Comparison of ENCODE assay signal across 10 mouse cellular contexts in the genomic region with DNA sequence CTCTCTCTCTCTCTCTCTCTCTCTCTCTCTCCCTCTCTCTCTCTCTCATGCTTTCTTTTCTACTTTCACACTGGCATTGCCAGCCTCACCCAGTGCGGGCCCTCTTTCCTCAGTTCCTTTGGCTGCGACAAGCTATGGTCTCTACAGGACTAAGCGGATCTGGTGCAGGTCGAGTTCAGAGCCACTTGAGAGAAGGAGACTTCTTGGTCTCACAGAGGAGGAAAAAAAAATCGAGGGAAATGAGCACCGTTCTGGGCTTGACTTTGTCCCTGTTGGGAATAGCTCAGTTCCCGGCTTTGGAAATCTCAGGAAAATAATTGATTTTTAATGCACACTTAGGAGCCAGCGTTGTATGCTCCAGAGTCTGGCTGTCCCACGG. TPM values are rescaled to one million over a fixed set of nuclear protein-coding genes. Genes with fewer than 3 reads are reported as not detected.
DNase-seq lines count a peak whose midpoint lies in the region; ATAC-seq and TF ChIP-seq lines count a peak whose summit lies in the region.
"Had no signal": no experiment of that assay in that cellular context is flagged by ENCODE, and none has a peak within 500 bp of the region (broad histone marks: within the 10 kb centered on the region; RNA-seq: fewer than 3 reads in every experiment).

No protein-coding gene starts in this region.

- H3K27me3 ChIP-seq in heart, embryonic 13.5 days (replicated peaks), result peaks cover 82% of the 10 kb centered on the region
- H3K27me3 ChIP-seq in G1E (ENCODE audit: insufficient read depth, low read length), result peaks cover 10% of the 10 kb centered on the region
- H3K27me3 ChIP-seq in forebrain, embryonic 16.5 days (replicated peaks; ENCODE audit: control insufficient read depth, insufficient read depth, low read length), result no peaks in the 10 kb centered on the region
- H3K27me3 ChIP-seq in midbrain, embryonic 10.5 days (ENCODE audit: low read depth, poor library complexity, severe bottlenecking), result peaks cover 100% of the 10 kb centered on the region

- H3K4me2 ChIP-seq in heart, embryonic 13.5 days, result peak overlapping the region; percentile 61
- H3K4me2 ChIP-seq in forebrain, embryonic 16.5 days (ENCODE audit: low read length), result peak overlapping the region; percentile 78

- no peak for DNase-seq in heart, adult 8-10 months (ENCODE audit: low spot score)
- DNase-seq in G1E (ENCODE audit: low spot score) (no peak), MN1 (ENCODE audit: low spot score) (no peak)
- no peak for DNase-seq in midbrain, embryonic 10.5 days (ENCODE audit: low spot score)
- no peak for DNase-seq in T-cell, adult 2 months (ENCODE audit: low spot score)
- no peak for DNase-seq in urinary bladder, postnatal 25 days (ENCODE audit: low spot score)

- peak overlapping the region; percentile 39 for H3K4me3 ChIP-seq in heart, embryonic 13.5 days
- H3K4me3 ChIP-seq in G1E (ENCODE audit: low read depth, low read length), result peak overlapping the region; percentile 11; the same call in 1 of the 2 replicates
- peak overlapping the region; percentile 46 for H3K4me3 ChIP-seq in forebrain, embryonic 16.5 days (replicated peaks; ENCODE audit: low read length)
- H3K4me3 ChIP-seq in midbrain, embryonic 10.5 days, result peak overlapping the region; percentile 49

- no peak for ATAC-seq in heart, embryonic 13.5 days (ENCODE audit: extremely low read depth, insufficient number of reproducible peaks, low FRiP score, low TSS enrichment)
- no peak for ATAC-seq in G1E (ENCODE audit: extremely low read depth, insufficient number of reproducible peaks, low FRiP score, poor library complexity, severe bottlenecking)
- peak; percentile 22 for ATAC-seq in forebrain, embryonic 16.5 days

- H3K9ac ChIP-seq in heart, embryonic 13.5 days, result no peak overlapping the region
- H3K9ac ChIP-seq in forebrain, embryonic 16.5 days (replicated peaks; ENCODE audit: low read depth, low read length), result peak overlapping the region; percentile 95

- H3K27ac ChIP-seq in heart, embryonic 13.5 days (replicated peaks), result no peak overlapping the region
- peak overlapping the region; percentile 93 for H3K27ac ChIP-seq in forebrain, embryonic 16.5 days (ENCODE audit: low read length)
- no peak overlapping the region for H3K27ac ChIP-seq in midbrain, embryonic 10.5 days (replicated peaks)

- H3K9me3 ChIP-seq in heart, embryonic 13.5 days, result no peaks in the 10 kb centered on the region
- H3K9me3 ChIP-seq in G1E (replicated peaks), result peaks cover 14% of the 10 kb centered on the region
- no peaks in the 10 kb centered on the region for H3K9me3 ChIP-seq in forebrain, embryonic 16.5 days (ENCODE audit: control insufficient read depth, low read length)
- H3K9me3 ChIP-seq in midbrain, embryonic 10.5 days (replicated peaks), result no peaks in the 10 kb centered on the region

- no peaks in the 10 kb centered on the region for H3K36me3 ChIP-seq in heart, embryonic 13.5 days
- H3K36me3 ChIP-seq in G1E (replicated peaks), result no peaks in the 10 kb centered on the region
- no peaks in the 10 kb centered on the region for H3K36me3 ChIP-seq in forebrain, embryonic 16.5 days (ENCODE audit: control insufficient read depth, insufficient read depth)
- H3K36me3 ChIP-seq in midbrain, embryonic 10.5 days, result no peaks in the 10 kb centered on the region

- no peak for TF ChIP-seq CTCF in G1E (IDR thresholded peaks at IDR 0.05; ENCODE audit: low read depth, low read length)

- H3K4me1 ChIP-seq in heart, embryonic 13.5 days, result peaks cover 11% of the 10 kb centered on the region; the same call in 1 of the 2 replicates
- no peaks in the 10 kb centered on the region for H3K4me1 ChIP-seq in G1E (ENCODE audit: insufficient read depth, low read depth, low read length)
- no peaks in the 10 kb centered on the region for H3K4me1 ChIP-seq in forebrain, embryonic 16.5 days (replicated peaks; ENCODE audit: control insufficient read depth, insufficient read depth, low read length)
- H3K4me1 ChIP-seq in midbrain, embryonic 10.5 days, result 0 out of 2 replicates have a peak, but pooled peaks cover 2% of the 10 kb centered on the region

- WGBS in heart, embryonic 13.5 days, result 2% methylated on average over 9 of the region's 9 CpGs
- WGBS in forebrain, embryonic 16.5 days, result 0% methylated on average over 9 of the region's 9 CpGs
- 1% methylated on average over 9 of the region's 9 CpGs for WGBS in midbrain, embryonic 10.5 days

RNA-seq across cellular contexts. Expression of a gene that starts 5.9 kb away (rescaled TPM):
- not detected in 2 replicates for polyA plus RNA-seq in heart, embryonic 13.5 days (2015; fragmentation: Nextera tagmentation; extraction: Ambion mirVana)
- total RNA-seq in heart, adult 8-10 months (2022), result not detected
- total RNA-seq in G1E (2014; fragmentation: Nextera tagmentation), result not detected in 2 replicates
- total RNA-seq in G1E (2017), result 0.06 and 0.16 TPM in 2 replicates
- not detected in 2 replicates for polyA plus RNA-seq in G1E (2012)
- 3.6 and 4.0 TPM in 2 replicates for polyA plus RNA-seq in forebrain, embryonic 16.5 days (2015; fragmentation: Nextera tagmentation; extraction: Ambion mirVana)
- 0.05 TPM in 1 of 2 replicates, not detected in the other for polyA plus RNA-seq in midbrain, embryonic 10.5 days (2016; fragmentation: Nextera tagmentation; extraction: Ambion mirVana)
- total RNA-seq: adrenal gland, postnatal 36 days had no signal
- polyA plus RNA-seq: C2C12 had no signal

RNA-seq across cellular contexts. Expression of a gene that starts 8.5 kb away (rescaled TPM):
- polyA plus RNA-seq in heart, embryonic 13.5 days (2015; fragmentation: Nextera tagmentation; extraction: Ambion mirVana), result 0.12 TPM in 1 of 2 replicates, not detected in the other
- not detected for total RNA-seq in heart, adult 8-10 months (2022)
- total RNA-seq in G1E (2014; fragmentation: Nextera tagmentation) (0.53 TPM in 1 of 2 replicates, not detected in the other), G1E (2017) (not detected in 2 replicates)
- polyA plus RNA-seq in G1E (2012), result not detected in 2 replicates
- 92.9 and 103 TPM in 2 replicates for polyA plus RNA-seq in forebrain, embryonic 16.5 days (2015; fragmentation: Nextera tagmentation; extraction: Ambion mirVana)
- polyA plus RNA-seq in midbrain, embryonic 10.5 days (2016; fragmentation: Nextera tagmentation; extraction: Ambion mirVana), result 0.31 and 0.42 TPM in 2 replicates
- total RNA-seq: adrenal gland, postnatal 36 days had no signal
- polyA plus RNA-seq: C2C12 had no signal

Comparison
In these comparisons a context has a peak if more than half of its experiments do, and no peak if none do; other contexts are left out.
1. RNA of a gene that starts 8.5 kb away (polyA plus RNA-seq): 92.9 to 103 TPM in forebrain, embryonic 16.5 days; 0.31 to 0.42 TPM in midbrain, embryonic 10.5 days, 0.12 TPM in heart, embryonic 13.5 days and not detected in G1E; every median in the first group is over 10 times any median in the second.
2. Peak in every context shown above with its lines, with median percentiles within 50 percentile points of each other: H3K4me3 ChIP-seq.